ENCODE assay signal across 10 mouse cellular contexts in genomic region chr2:77200958-77201614, GRCm38 (mm10). TPM values are rescaled to one million over a fixed set of nuclear protein-coding genes. Genes with fewer than 3 reads are reported as not detected.
DNase-seq lines count a peak whose midpoint lies in the region; ATAC-seq and TF ChIP-seq lines count a peak whose summit lies in the region.
"Had no signal": no experiment of that assay in that cellular context is flagged by ENCODE, and none has a peak within 500 bp of the region (broad histone marks: within the 10 kb centered on the region; RNA-seq: fewer than 3 reads in every experiment).

No protein-coding gene starts in this region.

- no peak for TF ChIP-seq EP300 in stomach, postnatal 0 days (optimal IDR thresholded peaks at IDR 0.05)

- no peaks in the 10 kb centered on the region for H3K36me3 ChIP-seq in intestine, embryonic 15.5 days
- peaks cover 16% of the 10 kb centered on the region; the same call in 1 of the 2 replicates for H3K36me3 ChIP-seq in intestine, postnatal 0 days (ENCODE audit: control insufficient read depth, insufficient read depth)
- no peaks in the 10 kb centered on the region for H3K36me3 ChIP-seq in liver, embryonic 11.5 days (ENCODE audit: control insufficient read depth, insufficient read depth, low read length)
- H3K36me3 ChIP-seq in stomach, postnatal 0 days (ENCODE audit: control insufficient read depth, insufficient read depth, low read length) = no peaks in the 10 kb centered on the region

- TF ChIP-seq CTCF in intestine, postnatal 0 days (IDR thresholded peaks at IDR 0.05; ENCODE audit: low read depth) = no peak
- TF ChIP-seq CTCF in stomach, postnatal 0 days (IDR thresholded peaks at IDR 0.05; ENCODE audit: low read depth) = no peak
- TF ChIP-seq CTCF in lung, adult 2 months (IDR thresholded peaks at IDR 0.05; ENCODE audit: insufficient read depth, low read length) = no peak

- no peaks in the 10 kb centered on the region for H3K9me3 ChIP-seq in intestine, embryonic 15.5 days
- H3K9me3 ChIP-seq in intestine, postnatal 0 days (ENCODE audit: control insufficient read depth) = no peaks in the 10 kb centered on the region
- H3K9me3 ChIP-seq in liver, embryonic 11.5 days (ENCODE audit: control insufficient read depth, low read length) = no peaks in the 10 kb centered on the region
- no peaks in the 10 kb centered on the region for H3K9me3 ChIP-seq in stomach, postnatal 0 days (ENCODE audit: control insufficient read depth, low read length)
- H3K9me3 ChIP-seq: forebrain, embryonic 13.5 days had no signal

- H3K27ac ChIP-seq in intestine, embryonic 15.5 days = no peak overlapping the region
- no peak overlapping the region for H3K27ac ChIP-seq in intestine, postnatal 0 days (ENCODE audit: low read depth, low read length)
- H3K27ac ChIP-seq in liver, embryonic 11.5 days (ENCODE audit: low read depth, low read length) = no peak overlapping the region; the same call in 1 of the 2 replicates
- H3K27ac ChIP-seq in stomach, postnatal 0 days (replicated peaks) = no peak overlapping the region
- H3K27ac ChIP-seq: forebrain, embryonic 13.5 days had no signal

- H3K4me1 ChIP-seq in intestine, embryonic 15.5 days (replicated peaks) = no peaks in the 10 kb centered on the region
- H3K4me1 ChIP-seq in intestine, postnatal 0 days (replicated peaks; ENCODE audit: control insufficient read depth, insufficient read depth, low read length) = no peaks in the 10 kb centered on the region
- no peaks in the 10 kb centered on the region; the same call in 1 of the 2 replicates for H3K4me1 ChIP-seq in liver, embryonic 11.5 days (replicated peaks; ENCODE audit: control insufficient read depth, insufficient read depth, low read length)
- no peaks in the 10 kb centered on the region for H3K4me1 ChIP-seq in stomach, postnatal 0 days (replicated peaks; ENCODE audit: control insufficient read depth, insufficient read depth)
- H3K4me1 ChIP-seq in lung, adult 2 months (ENCODE audit: control insufficient read depth, insufficient read depth, low read length) = peaks cover 2% of the 10 kb centered on the region; the same call in 1 of the 2 replicates
- H3K4me1 ChIP-seq: forebrain, embryonic 13.5 days had no signal

- peak; percentile 70 for ATAC-seq in intestine, embryonic 15.5 days
- no peak for ATAC-seq in intestine, postnatal 0 days
- peak; percentile 78 for ATAC-seq in liver, embryonic 11.5 days (replicated peaks; ENCODE audit: low FRiP score)
- ATAC-seq in stomach, postnatal 0 days (ENCODE audit: low FRiP score, low TSS enrichment) = no peak
- ATAC-seq: forebrain, embryonic 13.5 days had no signal

- peak; percentile 54 to 72 for DNase-seq in adrenal gland, postnatal 36 days
- no peak for DNase-seq in liver, embryonic 11.5 days (ENCODE audit: low spot score)
- peak; percentile 26 for DNase-seq in stomach, postnatal 0 days (ENCODE audit: low spot score)
- DNase-seq in thymus, postnatal 10 days (ENCODE audit: low spot score in 2 of 2) = no peak
- DNase-seq in lung, adult 2 months = no peak
- DNase-seq: kidney, adult 11 months; lung, adult 18-20 months had no signal

- no peak overlapping the region for H3K4me2 ChIP-seq in intestine, embryonic 15.5 days (replicated peaks)
- H3K4me2 ChIP-seq in intestine, postnatal 0 days (replicated peaks; ENCODE audit: low read depth) = no peak overlapping the region
- peak overlapping the region; percentile 16; the same call in 1 of the 2 replicates for H3K4me2 ChIP-seq in liver, embryonic 11.5 days
- no peak overlapping the region for H3K4me2 ChIP-seq in stomach, postnatal 0 days (replicated peaks; ENCODE audit: low read depth)
- H3K4me2 ChIP-seq: forebrain, embryonic 13.5 days had no signal

- no peak overlapping the region for H3K9ac ChIP-seq in intestine, embryonic 15.5 days
- no peak overlapping the region for H3K9ac ChIP-seq in intestine, postnatal 0 days (ENCODE audit: low read depth, low read length)
- H3K9ac ChIP-seq in liver, embryonic 11.5 days (ENCODE audit: low read depth, low read length) = no peak overlapping the region
- no peak overlapping the region for H3K9ac ChIP-seq in stomach, postnatal 0 days (ENCODE audit: low read length)
- H3K9ac ChIP-seq: forebrain, embryonic 13.5 days had no signal

- no peak for TF ChIP-seq POLR2A in lung, adult 2 months (IDR thresholded peaks at IDR 0.05; ENCODE audit: borderline replicate concordance, extremely low read depth, low read depth, low read length)

- no peak overlapping the region for H3K4me3 ChIP-seq in intestine, embryonic 15.5 days (replicated peaks)
- no peak overlapping the region for H3K4me3 ChIP-seq in intestine, postnatal 0 days (ENCODE audit: low read depth, low read length)
- H3K4me3 ChIP-seq in liver, embryonic 11.5 days (ENCODE audit: low read depth, low read length) = no peak overlapping the region
- no peak overlapping the region for H3K4me3 ChIP-seq in stomach, postnatal 0 days (ENCODE audit: low read depth, low read length)
- no peak overlapping the region for H3K4me3 ChIP-seq in lung, adult 2 months (replicated peaks; ENCODE audit: extremely low read depth, low read depth, low read length)
- H3K4me3 ChIP-seq: forebrain, embryonic 13.5 days had no signal

- 72% methylated on average over 5 of the region's 5 CpGs for WGBS in intestine, embryonic 15.5 days
- WGBS in intestine, postnatal 0 days = 73% methylated on average over 5 of the region's 5 CpGs
- 81% methylated on average over 5 of the region's 5 CpGs for WGBS in liver, embryonic 11.5 days
- 65% methylated on average over 5 of the region's 5 CpGs for WGBS in stomach, postnatal 0 days
- 78% methylated on average over 5 of the region's 5 CpGs for WGBS in lung, adult 2 months

- no peaks in the 10 kb centered on the region for H3K27me3 ChIP-seq in intestine, embryonic 15.5 days (replicated peaks)
- H3K27me3 ChIP-seq in intestine, postnatal 0 days (replicated peaks; ENCODE audit: control insufficient read depth, insufficient read depth, low read length) = no peaks in the 10 kb centered on the region
- no peaks in the 10 kb centered on the region for H3K27me3 ChIP-seq in liver, embryonic 11.5 days (replicated peaks; ENCODE audit: control insufficient read depth, insufficient read depth, low read length)
- no peaks in the 10 kb centered on the region for H3K27me3 ChIP-seq in stomach, postnatal 0 days (ENCODE audit: control insufficient read depth, insufficient read depth, low read length)
- H3K27me3 ChIP-seq: forebrain, embryonic 13.5 days had no signal

RNA-seq across cellular contexts. Expression of gene Ccdc141, which starts 30.6 kb away (rescaled TPM):
- 5.6 and 7.1 TPM in 2 replicates for polyA plus RNA-seq in intestine, embryonic 15.5 days (2015; fragmentation: Nextera tagmentation; extraction: Ambion mirVana)
- polyA plus RNA-seq in intestine, postnatal 0 days (2015; fragmentation: Nextera tagmentation; extraction: Ambion mirVana) = 2.2 and 2.3 TPM in 2 replicates
- total RNA-seq in adrenal gland, postnatal 36 days (2021) = 1 to 10 TPM; 6.2 to 7.6 TPM
- 3.2 and 6.3 TPM in 2 replicates for polyA plus RNA-seq in liver, embryonic 11.5 days (2014; fragmentation: Nextera tagmentation; extraction: Ambion mirVana)
- 5.6 and 6.7 TPM in 2 replicates for polyA plus RNA-seq in stomach, postnatal 0 days (2015; fragmentation: Nextera tagmentation; extraction: Ambion mirVana)
- polyA plus RNA-seq in lung, adult 2 months (2012; rRNA removed) = 15.9 and 19.8 TPM in 2 replicates

Comparison
In these comparisons a context has a peak if more than half of its experiments do, and no peak if none do; other contexts are left out.
1. ATAC-seq: peak in intestine, embryonic 15.5 days (single experiment) and liver, embryonic 11.5 days (single experiment); none in intestine, postnatal 0 days (single experiment) and stomach, postnatal 0 days (single experiment).
2. DNase-seq: peak in adrenal gland, postnatal 36 days (2 of 2) and stomach, postnatal 0 days (single experiment); none in liver, embryonic 11.5 days (single experiment), thymus, postnatal 10 days (0 of 2) and lung, adult 2 months (single experiment).